Mouse (Mus musculus) urinary bladder, postnatal 10 days (tissue): ENCODE measurements at regions not wholly inside any gene's neighbourhood (a gene's known extent, or its start where the extent isn't known, plus 50 kb on each side); places are given as distances from the start of the nearest gene placed in this dataset.

Experiments
- DNase-seq: peaks from one replicate; pipeline ENCODE4 v3.0.0; 2022; ENCODE audit warnings: low spot score

GRCm38 (mm10) chr8:15271793-15272587 lies 226.1 kb upstream of the BB014433 start:
- no peak for DNase-seq

DNA sequence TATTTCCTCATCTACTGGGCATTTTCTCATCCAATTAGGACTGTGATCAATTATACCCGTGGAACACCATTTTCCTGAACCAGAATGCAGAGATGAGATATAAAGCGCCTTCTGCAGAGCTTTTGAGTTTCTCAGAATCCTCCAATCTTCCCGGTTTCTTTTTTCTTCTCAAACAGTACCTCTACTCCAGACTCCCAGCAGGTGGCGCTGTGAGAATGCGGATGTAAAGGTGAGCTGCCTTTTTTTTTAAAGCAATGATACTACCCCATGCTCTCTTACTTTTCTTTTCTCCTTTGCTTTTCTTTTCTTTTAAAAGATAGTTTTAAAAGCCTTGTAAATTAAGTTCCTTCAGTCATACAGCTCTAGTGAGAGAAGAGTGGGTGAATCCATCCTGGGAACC lies 224.4 kb upstream of the BB014433 start:
- peak; percentile 16 for DNase-seq

GRCm38 (mm10) chr8:15244770-15245485 lies 199.1 kb upstream of the BB014433 start:
- DNase-seq: no peak

DNA sequence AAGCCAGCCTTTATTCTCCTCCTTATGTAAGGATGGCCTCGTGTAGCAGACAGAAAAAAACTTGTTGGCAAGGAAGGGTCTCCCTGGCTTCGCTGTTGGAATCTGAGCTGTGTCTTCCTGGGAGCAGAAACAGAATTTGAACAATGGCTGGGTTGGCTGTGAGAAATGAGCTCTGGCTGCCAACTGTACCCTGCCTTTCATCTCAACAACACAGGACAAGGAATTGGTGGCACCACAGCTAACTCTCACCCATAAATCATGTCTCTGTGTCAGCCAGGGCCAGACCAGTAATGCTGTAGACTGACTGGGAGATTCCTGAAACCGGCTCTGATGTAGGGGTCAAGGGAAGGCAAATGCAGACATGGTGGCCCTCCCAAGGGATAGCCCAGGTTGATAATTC lies 189.5 kb upstream of the BB014433 start:
- no peak for DNase-seq

- no peak for DNase-seq
Observed at GRCm38 (mm10) chr8:15233241-15233640, 187.4 kb upstream of the BB014433 start.

DNA sequence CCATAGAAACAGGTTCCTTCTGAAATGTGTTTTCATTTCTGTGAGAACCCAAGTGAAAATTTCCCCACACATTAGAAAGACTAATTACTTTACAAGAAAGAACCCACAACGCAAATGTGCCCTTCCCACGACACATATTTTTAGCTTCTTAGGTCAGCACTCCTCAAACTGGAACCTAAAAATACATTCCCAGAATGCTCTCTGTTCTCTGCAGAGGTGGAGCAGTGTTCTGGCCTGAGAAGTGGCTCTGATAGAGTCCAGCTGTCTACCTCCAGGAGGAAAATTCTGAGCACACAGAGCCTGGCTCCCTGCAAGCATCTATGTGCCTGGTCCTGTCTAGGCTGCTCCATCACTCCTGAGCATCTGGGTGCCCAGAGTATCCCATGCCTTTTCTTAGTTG lies 184.3 kb upstream of the BB014433 start:
- DNase-seq: no peak

- peak; percentile 27 for DNase-seq
Observed at GRCm38 (mm10) chr8:15221211-15221912, 175.5 kb upstream of the BB014433 start.

- no peak for DNase-seq
Observed at GRCm38 (mm10) chr8:15209856-15210521, 164.1 kb upstream of the BB014433 start.

DNA sequence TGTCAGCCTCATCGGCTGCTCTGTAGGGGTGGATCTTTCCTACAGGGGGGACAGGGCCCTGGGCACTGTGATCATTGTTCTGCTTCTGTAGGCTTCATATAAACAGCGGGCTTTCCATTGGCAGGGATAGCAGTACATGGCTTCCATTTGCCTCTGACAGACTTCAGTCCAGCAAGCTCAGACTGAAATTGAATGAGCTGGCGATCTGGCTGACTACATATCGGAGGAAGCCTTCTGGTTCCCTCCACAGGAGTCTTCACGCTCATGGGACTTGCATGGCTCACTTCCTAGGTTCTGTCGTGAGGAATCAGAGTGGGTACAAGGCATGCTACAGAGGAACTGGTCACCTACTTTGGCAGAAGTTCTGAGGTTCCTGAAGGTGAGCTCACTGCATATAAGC lies 155.7 kb upstream of the BB014433 start:
- no peak for DNase-seq

DNA sequence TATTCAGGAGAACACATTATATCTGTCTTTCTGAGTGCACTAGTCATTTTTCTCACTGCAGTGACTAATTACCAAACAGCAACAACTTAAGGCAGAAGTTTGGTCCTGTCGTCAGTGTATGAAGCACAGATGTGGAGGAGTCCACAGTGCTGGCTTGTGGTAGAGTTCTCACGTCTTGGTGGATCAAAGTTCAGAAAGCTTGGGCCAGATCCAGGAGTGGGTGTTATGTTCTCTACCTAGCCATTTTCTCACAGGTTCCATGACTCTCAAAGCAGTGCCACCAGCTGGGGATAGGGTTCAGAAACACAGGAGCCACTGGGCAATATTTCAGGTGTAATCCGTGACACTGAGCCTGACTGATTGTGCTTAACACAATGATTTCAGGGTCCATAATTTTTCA lies 144.8 kb upstream of the BB014433 start:
- DNase-seq: no peak

DNA sequence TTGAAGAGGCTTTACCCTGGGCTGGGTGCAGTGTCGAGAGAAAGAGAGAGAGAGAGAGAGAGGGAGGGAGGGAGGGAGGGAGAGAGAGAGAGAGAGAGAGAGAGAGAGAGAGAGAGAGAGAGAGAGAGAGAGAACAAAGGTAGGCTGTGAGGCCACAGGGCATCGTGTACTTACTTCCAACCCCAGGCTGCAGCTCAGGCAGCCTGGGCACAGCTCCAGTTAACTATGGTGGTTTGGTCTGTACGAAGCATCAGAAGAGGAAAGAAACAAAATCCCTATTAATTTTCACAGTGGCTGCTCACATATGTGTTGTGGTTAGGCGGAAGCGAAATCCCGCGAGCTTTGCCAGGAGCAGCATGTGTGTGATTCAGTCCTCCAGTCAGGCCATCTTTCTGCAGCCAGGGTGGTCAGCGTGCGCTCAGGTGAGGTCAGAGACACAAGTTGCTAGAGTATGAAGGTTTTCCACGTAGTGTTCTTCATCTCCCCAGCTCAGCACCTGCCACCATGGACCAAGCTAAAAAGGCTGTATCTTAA lies 143.3 kb upstream of the BB014433 start:
- DNase-seq: no peak
